Mouse (Mus musculus) brain, embryonic 14.5 days (tissue): ENCODE data around the gene Hsd11b2.

ENCODE experiments used
- CTCF ChIP-seq: fragments of 200-500 bp; IDR thresholded peaks from 2 replicates; pipeline ENCODE4 v1.5.1; 2012; ENCODE audit warnings: inconsistent platforms, mild to moderate bottlenecking, moderate library complexity, borderline replicate concordance; ENCODE audit not compliant: insufficient read depth, insufficient read length; ENCODE audit errors: extremely low read depth
- POLR2A ChIP-seq: fragments of 200-500 bp; IDR thresholded peaks from 2 replicates; pipeline ENCODE4 v1.6.1; 2012; ENCODE audit warnings: mild to moderate bottlenecking, inconsistent platforms, borderline replicate concordance; ENCODE audit not compliant: poor library complexity, insufficient read depth, insufficient read length, severe bottlenecking; ENCODE audit errors: extremely low read depth

GRCm38 (mm10) chr8:105484392-105484791 is 34.2 kb upstream of the Hsd11b2 start:
- TF ChIP-seq CTCF, result peak; percentile 73
- TF ChIP-seq POLR2A, result no peak
